Mouse (Mus musculus): ENCODE measurements at regions not wholly inside any gene's neighbourhood (a gene's known extent, or its start where the extent isn't known, plus 50 kb on each side); places are given as distances from the start of the nearest gene placed in this dataset.
A peak's percentile ranks its signal among the peaks of the same experiment; 100 is the strongest.

GRCm38 (mm10) chr9:85452196-85452857 is 125.2 kb upstream of the Tent5a start:
- no peak for DNase-seq (ENCODE audit: low spot score in 2 of 2)

- DNase-seq (ENCODE audit: low spot score in 2 of 2), result no peak
Observed at GRCm38 (mm10) chr9:85451349-85451748, 124.2 kb upstream of the Tent5a start.

GRCm38 (mm10) chr9:85450877-85451276 is 123.7 kb upstream of the Tent5a start:
- no peak for DNase-seq (ENCODE audit: low spot score in 2 of 2)

GRCm38 (mm10) chr9:85449493-85449892 is 122.3 kb upstream of the Tent5a start:
- no peak for DNase-seq (ENCODE audit: low spot score in 2 of 2)

GRCm38 (mm10) chr9:85442761-85443505 is 115.8 kb upstream of the Tent5a start:
- no peak for DNase-seq (ENCODE audit: low spot score in 2 of 2)

GRCm38 (mm10) chr9:85439664-85440063 is 112.5 kb upstream of the Tent5a start:
- DNase-seq (ENCODE audit: low spot score in 2 of 2), result no peak

- DNase-seq (ENCODE audit: low spot score in 2 of 2), result no peak
Observed at GRCm38 (mm10) chr9:85432220-85432619, 105.1 kb upstream of the Tent5a start.

- DNase-seq (ENCODE audit: low spot score in 2 of 2), result no peak
Observed at GRCm38 (mm10) chr9:85426809-85427208, 99.7 kb upstream of the Tent5a start.

- no peak for DNase-seq (ENCODE audit: low spot score in 2 of 2)
Observed at GRCm38 (mm10) chr9:85423908-85424307, 96.8 kb upstream of the Tent5a start.

GRCm38 (mm10) chr9:85414391-85414790 is 87.2 kb upstream of the Tent5a start:
- DNase-seq (ENCODE audit: low spot score in 2 of 2), result no peak

- DNase-seq (ENCODE audit: low spot score in 2 of 2), result no peak
Observed at GRCm38 (mm10) chr9:85413813-85414212, 86.7 kb upstream of the Tent5a start.

- DNase-seq (ENCODE audit: low spot score in 2 of 2), result peak; percentile 58 to 73
Observed at GRCm38 (mm10) chr9:85410643-85411296, 83.6 kb upstream of the Tent5a start.

GRCm38 (mm10) chr9:85409974-85410506 is 82.9 kb upstream of the Tent5a start:
- no peak for DNase-seq (ENCODE audit: low spot score in 2 of 2)

- no peak for DNase-seq (ENCODE audit: low spot score in 2 of 2)
Observed at GRCm38 (mm10) chr9:85408461-85408860, 81.3 kb upstream of the Tent5a start.

GRCm38 (mm10) chr9:85407592-85407991 is 80.4 kb upstream of the Tent5a start:
- DNase-seq (ENCODE audit: low spot score in 2 of 2), result no peak

- no peak for DNase-seq (ENCODE audit: low spot score in 2 of 2)
Observed at GRCm38 (mm10) chr9:85401736-85402135, 74.6 kb upstream of the Tent5a start.

GRCm38 (mm10) chr9:85400600-85401313 is 73.6 kb upstream of the Tent5a start:
- no peak for DNase-seq (ENCODE audit: low spot score in 2 of 2)

GRCm38 (mm10) chr9:85394975-85395374 is 67.8 kb upstream of the Tent5a start:
- DNase-seq (ENCODE audit: low spot score in 2 of 2), result no peak

- DNase-seq (ENCODE audit: low spot score in 2 of 2), result no peak
Observed at GRCm38 (mm10) chr9:85391283-85391682, 64.1 kb upstream of the Tent5a start.

GRCm38 (mm10) chr9:85388775-85389393 is 61.7 kb upstream of the Tent5a start:
- no peak for DNase-seq (ENCODE audit: low spot score in 2 of 2)

- DNase-seq (ENCODE audit: low spot score in 2 of 2), result no peak
Observed at GRCm38 (mm10) chr9:85382413-85382812, 55.3 kb upstream of the Tent5a start.
